Mouse (Mus musculus) forebrain, embryonic 10.5 days (tissue): ENCODE results near the gene Rnf114. TPM values are rescaled to one million over a fixed set of nuclear protein-coding genes. Genes with fewer than 3 reads are reported as not detected.

Source experiments
- polyA plus RNA-seq: library from polyadenylated mRNA; unstranded; fragments of >200 nt; fragmentation: Nextera tagmentation; extraction: Ambion mirVana; gene quantifications from 2 replicates; pipeline ENCODE4 v1.2.1, GENCODE M21; 2016

The Rnf114 gene
- polyA plus RNA-seq, 1 experiment from 2014 or later, result 136 TPM

Other genes starting within 250 kb of the Rnf114 start
- 6.0 and 7.3 TPM in 2 replicates for gene B4galt5, start 143.5 kb upstream of the Rnf114 start, polyA plus RNA-seq
- gene Slc9a8, start 70.9 kb upstream of the Rnf114 start, polyA plus RNA-seq, result 24.0 and 24.4 TPM in 2 replicates
- gene Spata2, start 242 bp downstream of the Rnf114 start, polyA plus RNA-seq, result 21.0 and 21.5 TPM in 2 replicates
- gene Snai1, start 45.5 kb downstream of the Rnf114 start, polyA plus RNA-seq, result 40.4 and 46.9 TPM in 2 replicates
- gene Ube2v1, start 139.4 kb downstream of the Rnf114 start, polyA plus RNA-seq, result 414 and 416 TPM in 2 replicates
- gene Gm20431, start 168.9 kb downstream of the Rnf114 start, polyA plus RNA-seq, result 2.7 and 4.9 TPM in 2 replicates
- 0.33 and 0.44 TPM in 2 replicates for gene Cebpb, start 196.3 kb downstream of the Rnf114 start, polyA plus RNA-seq
- 31.5 and 34.2 TPM in 2 replicates for gene Tmem189, start 197.2 kb downstream of the Rnf114 start, polyA plus RNA-seq